Mouse (Mus musculus): ENCODE results near the gene Olfr370. TPM values are rescaled to one million over a fixed set of nuclear protein-coding genes. Genes with fewer than 3 reads are reported as not detected.

The Olfr370 gene
- polyA plus RNA-seq, 1 experiment from 2014 or later, result not detected

- no peak overlapping the region for H3K4me3 ChIP-seq (ENCODE audit: low read depth, low read length)
- 73% methylated on average over 4 of the region's 4 CpGs for WGBS
- H3K36me3 ChIP-seq (ENCODE audit: insufficient read depth, low read length), result no peaks in the 10 kb centered on the region
- no peak overlapping the region for H3K9ac ChIP-seq (replicated peaks; ENCODE audit: low read depth)
- H3K27ac ChIP-seq (ENCODE audit: low read length), result no peak overlapping the region
- H3K9me3 ChIP-seq (ENCODE audit: low read length), result no peaks in the 10 kb centered on the region
- ATAC-seq, result no peak
- H3K4me1 ChIP-seq (ENCODE audit: insufficient read depth, low read depth, low read length), result peaks cover 6% of the 10 kb centered on the region; the same call in 1 of the 2 replicates
- no peak for DNase-seq (ENCODE audit: low spot score)
- H3K27me3 ChIP-seq (replicated peaks; ENCODE audit: insufficient read depth, low read length), result no peaks in the 10 kb centered on the region
- H3K4me2 ChIP-seq (replicated peaks; ENCODE audit: low read depth, low read length), result no peak overlapping the region
- TF ChIP-seq CTCF (IDR thresholded peaks at IDR 0.05), result no peak
- TF ChIP-seq EP300 (IDR thresholded peaks at IDR 0.05), result no peak
Measured at GRCm38 (mm10) chr8:83563246-83563645, 27.7 kb downstream of the Olfr370 start.

- no peak overlapping the region for H3K4me3 ChIP-seq (ENCODE audit: low read depth, low read length)
- ATAC-seq (no peak), DNase-seq (ENCODE audit: low spot score) (no peak)
- H3K27me3 ChIP-seq (replicated peaks; ENCODE audit: insufficient read depth, low read length), result no peaks in the 10 kb centered on the region
- TF ChIP-seq EP300 (IDR thresholded peaks at IDR 0.05), result no peak
- peak; percentile 53 for TF ChIP-seq CTCF (IDR thresholded peaks at IDR 0.05)
- H3K4me1 ChIP-seq (ENCODE audit: insufficient read depth, low read depth, low read length), result peaks cover 6% of the 10 kb centered on the region; the same call in 1 of the 2 replicates
- WGBS, result 76% methylated on average over 9 of the region's 9 CpGs
- H3K9me3 ChIP-seq (ENCODE audit: low read length), result no peaks in the 10 kb centered on the region
- H3K36me3 ChIP-seq (ENCODE audit: insufficient read depth, low read length), result no peaks in the 10 kb centered on the region
- H3K27ac ChIP-seq (ENCODE audit: low read length), result no peak overlapping the region
- no peak overlapping the region for H3K9ac ChIP-seq (replicated peaks; ENCODE audit: low read depth)
- peak overlapping the region; percentile 81; the same call in 1 of the 2 replicates for H3K4me2 ChIP-seq (replicated peaks; ENCODE audit: low read depth, low read length)
Measured at GRCm38 (mm10) chr8:83565731-83566375, 30.3 kb downstream of the Olfr370 start.

- WGBS, result under 1% methylated on average over 48 of the region's 48 CpGs
- Histone ChIP-seq H3K9ac (replicated peaks; ENCODE audit: low read depth) (peak within 1 kb of the TSS; percentile 62), H3K27me3 (replicated peaks; ENCODE audit: insufficient read depth, low read length) (no peaks in the 10 kb centered on the region), H3K27ac (ENCODE audit: low read length) (peak within 1 kb of the TSS; percentile 66), H3K4me1 (ENCODE audit: insufficient read depth, low read depth, low read length) (peaks cover 6% of the 10 kb centered on the region; the same call in 1 of the 2 replicates), H3K4me3 (ENCODE audit: low read depth, low read length) (peak within 1 kb of the TSS; percentile 71), H3K4me2 (replicated peaks; ENCODE audit: low read depth, low read length) (peak within 1 kb of the TSS; percentile 81), H3K9me3 (ENCODE audit: low read length) (no peaks in the 10 kb centered on the region), H3K36me3 (ENCODE audit: insufficient read depth, low read length) (peaks cover 6% of the 10 kb centered on the region; the same call in 1 of the 2 replicates)
- ATAC-seq (peak; percentile 90), DNase-seq (ENCODE audit: low spot score) (peak; percentile 91)
- TF ChIP-seq CTCF (IDR thresholded peaks at IDR 0.05) (peak; percentile 99), EP300 (IDR thresholded peaks at IDR 0.05) (no peak)
Measured at GRCm38 (mm10) chr8:83566469-83567395, 31.2 kb downstream of the Olfr370 start, which contains the start of gene Ndufb7. Ndufb7 (plus strand) TSS chr8:83566671.

- no peak for DNase-seq (ENCODE audit: low spot score)
- 53% methylated on average over 3 of the region's 3 CpGs for WGBS
- peak overlapping the region; percentile 81 for H3K4me2 ChIP-seq (replicated peaks; ENCODE audit: low read depth, low read length)
- TF ChIP-seq EP300 (IDR thresholded peaks at IDR 0.05), result no peak
- TF ChIP-seq CTCF (IDR thresholded peaks at IDR 0.05), result no peak
- H3K9me3 ChIP-seq (ENCODE audit: low read length), result no peaks in the 10 kb centered on the region
- H3K27ac ChIP-seq (ENCODE audit: low read length), result no peak overlapping the region
- peaks cover 6% of the 10 kb centered on the region; the same call in 1 of the 2 replicates for H3K4me1 ChIP-seq (ENCODE audit: insufficient read depth, low read depth, low read length)
- peaks cover 7% of the 10 kb centered on the region; the same call in 1 of the 2 replicates for H3K36me3 ChIP-seq (ENCODE audit: insufficient read depth, low read length)
- no peaks in the 10 kb centered on the region for H3K27me3 ChIP-seq (replicated peaks; ENCODE audit: insufficient read depth, low read length)
- ATAC-seq, result no peak
- peak overlapping the region; percentile 62; the same call in 1 of the 2 replicates for H3K9ac ChIP-seq (replicated peaks; ENCODE audit: low read depth)
- H3K4me3 ChIP-seq (ENCODE audit: low read depth, low read length), result no peak overlapping the region
Measured at GRCm38 (mm10) chr8:83567668-83568067, 32.1 kb downstream of the Olfr370 start.

- H3K9me3 ChIP-seq (ENCODE audit: low read length), result no peaks in the 10 kb centered on the region
- H3K4me1 ChIP-seq (ENCODE audit: insufficient read depth, low read depth, low read length), result peaks cover 6% of the 10 kb centered on the region; the same call in 1 of the 2 replicates
- TF ChIP-seq EP300 (IDR thresholded peaks at IDR 0.05), result no peak
- TF ChIP-seq CTCF (IDR thresholded peaks at IDR 0.05), result no peak
- H3K4me2 ChIP-seq (replicated peaks; ENCODE audit: low read depth, low read length), result no peak overlapping the region
- no peak for ATAC-seq
- H3K4me3 ChIP-seq (ENCODE audit: low read depth, low read length), result no peak overlapping the region
- H3K27ac ChIP-seq (ENCODE audit: low read length), result no peak overlapping the region
- H3K27me3 ChIP-seq (replicated peaks; ENCODE audit: insufficient read depth, low read length), result no peaks in the 10 kb centered on the region
- no peak for DNase-seq (ENCODE audit: low spot score)
- no peak overlapping the region for H3K9ac ChIP-seq (replicated peaks; ENCODE audit: low read depth)
- peaks cover 7% of the 10 kb centered on the region; the same call in 1 of the 2 replicates for H3K36me3 ChIP-seq (ENCODE audit: insufficient read depth, low read length)
- WGBS, result 60% methylated on average over 5 of the region's 5 CpGs
Measured at GRCm38 (mm10) chr8:83568128-83568527, 32.5 kb downstream of the Olfr370 start.

- Histone ChIP-seq H3K36me3 (ENCODE audit: insufficient read depth, low read length) (peaks cover 7% of the 10 kb centered on the region; the same call in 1 of the 2 replicates), H3K4me3 (ENCODE audit: low read depth, low read length) (no peak overlapping the region), H3K27ac (ENCODE audit: low read length) (no peak overlapping the region), H3K9ac (replicated peaks; ENCODE audit: low read depth) (no peak overlapping the region), H3K27me3 (replicated peaks; ENCODE audit: insufficient read depth, low read length) (no peaks in the 10 kb centered on the region), H3K4me1 (ENCODE audit: insufficient read depth, low read depth, low read length) (peaks cover 6% of the 10 kb centered on the region; the same call in 1 of the 2 replicates), H3K9me3 (ENCODE audit: low read length) (no peaks in the 10 kb centered on the region), H3K4me2 (replicated peaks; ENCODE audit: low read depth, low read length) (no peak overlapping the region)
- 72% methylated on average over 5 of the region's 5 CpGs for WGBS
- ATAC-seq, result no peak
- TF ChIP-seq CTCF (IDR thresholded peaks at IDR 0.05) (no peak), EP300 (IDR thresholded peaks at IDR 0.05) (no peak)
- no peak for DNase-seq (ENCODE audit: low spot score)
Measured at GRCm38 (mm10) chr8:83568755-83569154, 33.2 kb downstream of the Olfr370 start.

Data from lung, postnatal 0 days (tissue).